Mouse (Mus musculus): Measurements from ENCODE around the gene Pou2f1.

GRCm38 (mm10) chr1:165868659-165869058 is 133.8 kb downstream of the Pou2f1 start:
- TF ChIP-seq POLR2A (IDR thresholded peaks at IDR 0.05; ENCODE audit: control insufficient read depth in 1 of 2, insufficient read depth in 1 of 2, low read depth in 1 of 2, low read length in 2 of 2, poor library complexity in 1 of 2) (no peak), CTCF (IDR thresholded peaks at IDR 0.05 in 2 of 3, conservative IDR thresholded peaks at IDR 0.05 in 1 of 3; ENCODE audit: control insufficient read depth in 1 of 3, insufficient read depth in 1 of 3, low read depth in 2 of 3, low read length in 3 of 3, poor library complexity in 1 of 3, severe bottlenecking in 1 of 3) (no peak), USF2 (IDR thresholded peaks at IDR 0.05; ENCODE audit: borderline replicate concordance in 1 of 2, insufficient read depth in 1 of 2, low read depth in 1 of 2, low read length in 2 of 2) (no peak), NRF1 (IDR thresholded peaks at IDR 0.05; ENCODE audit: insufficient read depth, low read depth, low read length, poor library complexity, severe bottlenecking) (no peak), TBP (IDR thresholded peaks at IDR 0.05; ENCODE audit: low read depth, low read length) (no peak), POLR2AphosphoS2 (IDR thresholded peaks at IDR 0.05; ENCODE audit: low read length) (no peak), MYC (IDR thresholded peaks at IDR 0.05; ENCODE audit: low read depth, low read length) (no peak), SIN3A (IDR thresholded peaks at IDR 0.05; ENCODE audit: low read length) (peak; percentile 69), EP300 (IDR thresholded peaks at IDR 0.05; ENCODE audit: low read depth in 1 of 2, low read length in 2 of 2) (peak; percentile 70 to 78), MAX (IDR thresholded peaks at IDR 0.05; ENCODE audit: low read length) (no peak), HCFC1 (IDR thresholded peaks at IDR 0.05; ENCODE audit: low read depth, low read length) (no peak), E2F4 (IDR thresholded peaks at IDR 0.05; ENCODE audit: borderline replicate concordance, low read depth, low read length) (no peak), TCF12 (IDR thresholded peaks at IDR 0.05; ENCODE audit: low read depth, low read length) (peak; percentile 61), MAFK (IDR thresholded peaks at IDR 0.05; ENCODE audit: borderline replicate concordance, low read depth, low read length) (peak; percentile 10; the same call in 1 of the 2 replicates)

All from MEL (cell line).